Mouse (Mus musculus) heart, adult 2 months (tissue): ENCODE measurements around the gene Itln1. TPM values are rescaled to one million over a fixed set of nuclear protein-coding genes. Genes with fewer than 3 reads are reported as not detected.

ENCODE experiments used
- DNase-seq, 2 experiments: peaks; one replicate each; pipeline ENCODE4 v3.0.0; 2021
- H3K27ac ChIP-seq: fragments of 200-600 bp; 2 replicates; pipeline ENCODE4 v1.8.1; 2022
- H3K27me3 ChIP-seq: fragments of 200-500 bp; 2 replicates; pipeline ENCODE4 v1.6.1; 2012; ENCODE audit warnings: mild to moderate bottlenecking, low read length, inconsistent platforms, mixed read lengths; ENCODE audit not compliant: control insufficient read depth, insufficient read depth
- H3K36me3 ChIP-seq: fragments of 200-500 bp; 2 replicates; pipeline ENCODE4 v1.6.1; 2012; ENCODE audit warnings: low read length, inconsistent platforms; ENCODE audit not compliant: control insufficient read depth, insufficient read depth
- H3K4me1 ChIP-seq: fragments of 200-500 bp; 2 replicates; pipeline ENCODE4 v1.6.1; 2011; ENCODE audit warnings: low read length; ENCODE audit not compliant: control insufficient read depth, insufficient read depth
- H3K4me3 ChIP-seq: fragments of 200-600 bp; 2 replicates; pipeline ENCODE4 v1.8.1; 2022
- H3K79me2 ChIP-seq: fragments of 200-500 bp; replicated peaks from 2 replicates; pipeline ENCODE4 v1.6.1; 2012; ENCODE audit warnings: mild to moderate bottlenecking, inconsistent platforms, low read length, moderate library complexity, mixed read lengths; ENCODE audit not compliant: control insufficient read depth, insufficient read depth
- H3K9ac ChIP-seq: fragments of 200-500 bp; 2 replicates; pipeline ENCODE4 v1.6.1; 2012; ENCODE audit warnings: low read depth, mild to moderate bottlenecking, control low read depth, inconsistent platforms, low read length, mixed read lengths
- CTCF ChIP-seq: fragments of 200-600 bp; IDR thresholded peaks from 2 replicates; pipeline ENCODE4 v1.8.1; 2022; ENCODE audit warnings: antibody characterized with exemption, mild to moderate bottlenecking, moderate library complexity
- EP300 ChIP-seq: fragments of 200-500 bp; IDR thresholded peaks from 2 replicates; pipeline ENCODE4 v1.6.1; 2011; ENCODE audit warnings: low read depth, low read length, control low read depth; ENCODE audit not compliant: insufficient read depth
- POLR2A ChIP-seq: fragments of 200-500 bp; IDR thresholded peaks from 2 replicates; pipeline ENCODE4 v1.6.1; 2011; ENCODE audit warnings: mild to moderate bottlenecking, low read depth, low read length, control low read depth; ENCODE audit not compliant: insufficient read depth
- WGBS: fragments of 180-500 bp; shearing (Covaris S2); methylation state at CpG from one replicate; pipeline ENCODE4 v1.1.7; 2018; 5-methylcytosine and 5-hydroxymethylcytosine counted together
- intact Hi-C: fragments of 180-260 bp; cut with DNase I; formaldehyde crosslinking; loops from one replicate; pipeline ENCODE4 v1.15.1; 2025
- polyA plus RNA-seq: library from polyadenylated mRNA; depleted of rRNA; stranded (reverse); fragments of >200 nt; gene quantifications from 2 replicates; pipeline ENCODE4 v1.2.3, GENCODE M21; 2012; rRNA removed
- total RNA-seq, 2 experiments: library from RNA; stranded (reverse); gene quantifications; 2 replicates each; pipeline ENCODE4 v1.2.3; 2021

Gene Itln1
- total and polyA plus RNA-seq, 3 experiments = 0.16 TPM; not detected in 2

DNA sequence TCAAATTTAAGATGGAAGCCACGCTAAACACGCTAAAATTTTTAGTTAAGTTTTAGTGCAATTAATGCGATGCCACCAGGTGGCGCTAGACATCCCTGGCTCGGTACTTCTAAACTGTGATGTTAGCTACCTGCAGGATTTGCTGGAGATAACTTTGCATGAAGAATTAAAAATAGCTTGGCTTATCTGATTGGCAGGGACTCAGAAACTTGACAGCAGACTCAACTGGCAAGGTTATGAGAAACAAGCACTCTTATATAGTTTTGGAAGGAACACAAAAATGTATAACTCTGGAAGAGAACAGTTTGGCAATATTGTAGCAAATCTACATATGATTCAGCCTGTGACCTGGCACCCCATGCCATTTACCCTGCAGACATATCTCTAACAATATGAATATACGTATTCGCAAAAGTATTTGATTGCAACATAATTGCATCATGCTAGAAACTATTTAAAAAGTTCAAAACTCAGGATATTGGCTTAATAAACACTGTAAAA lies 64.7 kb downstream of the Itln1 start:
- Histone ChIP-seq H3K27me3 (no peaks in the 10 kb centered on the region), H3K79me2 (no peaks in the 10 kb centered on the region), H3K36me3 (0 out of 2 replicates have a peak, but pooled peaks cover 2% of the 10 kb centered on the region), H3K4me3 (no peak overlapping the region), H3K9ac (no peak overlapping the region), H3K4me1 (peaks cover 2% of the 10 kb centered on the region), H3K27ac (no peak overlapping the region)
- intact Hi-C loops = loop anchor here (2.0 to 10.0 kb wide), 3 partner anchors 33 to 356 kb away; partner anchors contain the start of genes Cfap126 and F11r
- TF ChIP-seq POLR2A (no peak), CTCF (peak; percentile 98; the same call in 1 of the 2 replicates), EP300 (0 out of 2 replicates have a peak, but pooled peaks have one; percentile 37)
- 25% methylated on average over 7 of the region's 7 CpGs for WGBS
- peak; percentile 46 to 66 for DNase-seq

DNA sequence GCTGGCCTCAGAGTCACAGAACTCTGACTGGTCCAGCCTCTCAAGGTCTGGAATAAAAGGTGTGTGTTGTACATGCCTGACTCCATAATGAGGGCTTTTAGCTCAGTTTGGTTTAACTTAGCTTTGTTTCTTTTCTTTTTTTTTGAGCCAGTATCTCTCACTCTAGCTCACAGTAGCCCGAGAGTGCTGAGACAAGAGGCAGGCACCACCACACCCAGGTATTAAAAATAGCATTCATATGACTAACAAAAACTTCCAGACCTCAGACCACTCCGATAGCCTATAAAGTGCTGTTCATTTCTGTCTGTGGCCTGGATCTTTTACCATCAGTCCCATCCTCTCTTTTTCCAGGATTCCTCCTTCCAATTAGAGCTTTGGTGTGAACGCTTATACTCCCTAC lies 65.4 kb downstream of the Itln1 start:
- intact Hi-C loops = loop anchor here (2.0 to 10.0 kb wide), 3 partner anchors 32 to 355 kb away; partner anchors contain the start of genes Cfap126 and F11r
- 0 out of 2 replicates have a peak, but pooled peaks cover 2% of the 10 kb centered on the region for H3K36me3 ChIP-seq
- peaks cover 2% of the 10 kb centered on the region for H3K4me1 ChIP-seq
- DNase-seq = no peak
- TF ChIP-seq POLR2A = no peak
- TF ChIP-seq CTCF = no peak
- no peak for TF ChIP-seq EP300
- no peaks in the 10 kb centered on the region for H3K27me3 ChIP-seq
- 39% methylated on average over 3 of the region's 3 CpGs for WGBS
- no peak overlapping the region for H3K9ac ChIP-seq
- H3K4me3 ChIP-seq = no peak overlapping the region
- H3K79me2 ChIP-seq = no peaks in the 10 kb centered on the region
- no peak overlapping the region for H3K27ac ChIP-seq

Other genes starting within 250 kb of the Itln1 start
- gene Usp21, start 247.3 kb downstream of the Itln1 start, total RNA-seq = 10 to 100 TPM; 19.9 to 20.1 TPM
- gene Usp21, start 247.3 kb downstream of the Itln1 start, polyA plus RNA-seq = 31.7 and 37.9 TPM in 2 replicates
- gene Ufc1, start 240.3 kb downstream of the Itln1 start, total RNA-seq = 10 to 100 TPM; 80.5 to 93.5 TPM
- gene Ufc1, start 240.3 kb downstream of the Itln1 start, polyA plus RNA-seq = 29.7 and 37.7 TPM in 2 replicates
- 10 to 100 TPM; 20.8 to 22.9 TPM for gene Dedd, start 206.1 kb downstream of the Itln1 start, total RNA-seq
- gene Dedd, start 206.1 kb downstream of the Itln1 start, polyA plus RNA-seq = 28.8 and 33.0 TPM in 2 replicates
- 10 to 100 TPM; 25.9 to 32.7 TPM for gene Nit1, start 189.6 kb downstream of the Itln1 start, total RNA-seq
- gene Nit1, start 189.6 kb downstream of the Itln1 start, polyA plus RNA-seq = 40.1 and 41.3 TPM in 2 replicates
- 10 to 100 TPM; 68.3 to 97.4 TPM for gene Pfdn2, start 189.6 kb downstream of the Itln1 start, total RNA-seq
- gene Pfdn2, start 189.6 kb downstream of the Itln1 start, polyA plus RNA-seq = 25.4 and 29.8 TPM in 2 replicates
- under 1 TPM in 1 of 2 experiments, not detected in 1; 0.16 TPM for gene Klhdc9, start 174.5 kb downstream of the Itln1 start, total RNA-seq
- gene Klhdc9, start 174.5 kb downstream of the Itln1 start, polyA plus RNA-seq = 0.20 and 0.25 TPM in 2 replicates
- gene Nectin4, start 165.2 kb downstream of the Itln1 start, total RNA-seq = under 1 TPM; 0.13 to 0.23 TPM
- gene Nectin4, start 165.2 kb downstream of the Itln1 start, polyA plus RNA-seq = 0.21 and 0.29 TPM in 2 replicates
- gene Arhgap30, start 146.3 kb downstream of the Itln1 start, total RNA-seq = 1 to 10 TPM; 2.3 to 2.4 TPM
- 2.6 and 3.2 TPM in 2 replicates for gene Arhgap30, start 146.3 kb downstream of the Itln1 start, polyA plus RNA-seq
- gene Usf1, start 124.0 kb downstream of the Itln1 start, total RNA-seq = 10 to 100 TPM; 38.4 to 46.6 TPM
- gene Usf1, start 124.0 kb downstream of the Itln1 start, polyA plus RNA-seq = 47.8 and 64.2 TPM in 2 replicates
- 1 to 10 TPM; 1.3 to 1.8 TPM for gene Tstd1, start 116.4 kb downstream of the Itln1 start, total RNA-seq
- gene Tstd1, start 116.4 kb downstream of the Itln1 start, polyA plus RNA-seq = 2.2 and 3.1 TPM in 2 replicates
- gene F11r, start 97.8 kb downstream of the Itln1 start, total RNA-seq = 10 to 100 TPM; 32.9 to 36.1 TPM
- gene F11r, start 97.8 kb downstream of the Itln1 start, polyA plus RNA-seq = 47.5 and 58.3 TPM in 2 replicates
- gene Alyref2, start 31.8 kb downstream of the Itln1 start, total RNA-seq = 1 to 10 TPM; 1.6 to 2.2 TPM
- 2.5 TPM in 2 replicates for gene Alyref2, start 31.8 kb downstream of the Itln1 start, polyA plus RNA-seq
- under 1 TPM; 0.21 to 0.36 TPM for gene Cd244a, start 23.9 kb upstream of the Itln1 start, total RNA-seq
- gene Cd244a, start 23.9 kb upstream of the Itln1 start, polyA plus RNA-seq = 0.29 and 0.88 TPM in 2 replicates
- gene Ly9, start 72.1 kb upstream of the Itln1 start, total RNA-seq = under 1 TPM; 0.36 to 0.60 TPM
- 0.35 and 0.74 TPM in 2 replicates for gene Ly9, start 72.1 kb upstream of the Itln1 start, polyA plus RNA-seq
- under 1 TPM; 0.16 to 0.21 TPM for gene Slamf7, start 117.7 kb upstream of the Itln1 start, total RNA-seq
- 0.20 and 0.35 TPM in 2 replicates for gene Slamf7, start 117.7 kb upstream of the Itln1 start, polyA plus RNA-seq
- gene Cd48, start 146.7 kb upstream of the Itln1 start, total RNA-seq = 1 to 10 TPM; 2.3 to 2.7 TPM
- 3.6 and 4.5 TPM in 2 replicates for gene Cd48, start 146.7 kb upstream of the Itln1 start, polyA plus RNA-seq
- gene Slamf1, start 231.8 kb upstream of the Itln1 start, total RNA-seq = 1 to 10 TPM in 1 of 2 experiments, under 1 TPM in 1; 0.47 to 1.2 TPM
- 0.35 and 0.64 TPM in 2 replicates for gene Slamf1, start 231.8 kb upstream of the Itln1 start, polyA plus RNA-seq